Mouse (Mus musculus) embryonic facial prominence, embryonic 11.5 days (tissue): ENCODE measurements around the gene Atl2. TPM values are rescaled to one million over a fixed set of nuclear protein-coding genes. Genes with fewer than 3 reads are reported as not detected.

Experiments used
- ATAC-seq: fragments of 200-750 bp; cut with Nextera tagmentation; replicated peaks from 2 replicates; pipeline ENCODE4 v1.8.0; 2017; ENCODE audit warnings: low read depth; ENCODE audit not compliant: insufficient number of reproducible peaks, low FRiP score, low TSS enrichment
- DNase-seq: peaks from one replicate; pipeline ENCODE4 v3.0.0-alpha.2; 2015; ENCODE audit warnings: low spot score
- H3K27ac ChIP-seq: fragments of 300-500 bp; sonication (generic); replicated peaks from 2 replicates; pipeline ENCODE4 v1.5.1; 2014; ENCODE audit warnings: mild to moderate bottlenecking, low read depth, low read length, control low read depth
- H3K27me3 ChIP-seq: fragments of 300-500 bp; sonication (generic); 2 replicates; pipeline ENCODE4 v1.6.1; 2014; ENCODE audit warnings: mild to moderate bottlenecking, low read length, moderate library complexity, mixed read lengths; ENCODE audit not compliant: control insufficient read depth, insufficient read depth
- H3K36me3 ChIP-seq: fragments of 300-500 bp; sonication (generic); replicated peaks from 2 replicates; pipeline ENCODE4 v1.6.1; 2014; ENCODE audit warnings: low read depth, mild to moderate bottlenecking, low read length, moderate library complexity, mixed read lengths; ENCODE audit not compliant: control insufficient read depth, insufficient read depth
- H3K4me1 ChIP-seq: fragments of 300-500 bp; sonication (generic); 2 replicates; pipeline ENCODE4 v1.6.1; 2014; ENCODE audit warnings: low read length, mixed read lengths; ENCODE audit not compliant: control insufficient read depth, insufficient read depth
- H3K4me2 ChIP-seq: fragments of 300-500 bp; sonication (generic); 2 replicates; pipeline ENCODE4 v1.6.1; 2014; ENCODE audit warnings: low read depth, mild to moderate bottlenecking, control low read depth, low read length, moderate library complexity
- H3K4me3 ChIP-seq: fragments of 300-500 bp; sonication (generic); 2 replicates; pipeline ENCODE4 v1.5.1; 2014; ENCODE audit warnings: low read depth, low read length, control low read depth
- H3K9ac ChIP-seq: fragments of 300-500 bp; sonication (generic); replicated peaks from 2 replicates; pipeline ENCODE4 v1.6.1; 2014; ENCODE audit warnings: mild to moderate bottlenecking, control low read depth, low read length
- H3K9me3 ChIP-seq: fragments of 300-500 bp; sonication (generic); replicated peaks from 2 replicates; pipeline ENCODE4 v1.6.1; 2016; ENCODE audit warnings: mild to moderate bottlenecking, low read length, inconsistent platforms, mixed read lengths; ENCODE audit not compliant: control insufficient read depth
- WGBS: fragments of 180-500 bp; shearing (Covaris S2); extraction: QIAGEN DNeasy Blood & Tissue Kit; methylation state at CpG from one replicate; pipeline ENCODE4 v1.1.7; 2014; 5-methylcytosine and 5-hydroxymethylcytosine counted together
- polyA plus RNA-seq: library from polyadenylated mRNA; unstranded; fragments of >200 nt; fragmentation: Nextera tagmentation; extraction: Ambion mirVana; gene quantifications from 2 replicates; pipeline ENCODE4 v1.2.1, GENCODE M21; 2014

Atl2 gene
- polyA plus RNA-seq: 35.8 and 39.0 TPM in 2 replicates

DNA sequence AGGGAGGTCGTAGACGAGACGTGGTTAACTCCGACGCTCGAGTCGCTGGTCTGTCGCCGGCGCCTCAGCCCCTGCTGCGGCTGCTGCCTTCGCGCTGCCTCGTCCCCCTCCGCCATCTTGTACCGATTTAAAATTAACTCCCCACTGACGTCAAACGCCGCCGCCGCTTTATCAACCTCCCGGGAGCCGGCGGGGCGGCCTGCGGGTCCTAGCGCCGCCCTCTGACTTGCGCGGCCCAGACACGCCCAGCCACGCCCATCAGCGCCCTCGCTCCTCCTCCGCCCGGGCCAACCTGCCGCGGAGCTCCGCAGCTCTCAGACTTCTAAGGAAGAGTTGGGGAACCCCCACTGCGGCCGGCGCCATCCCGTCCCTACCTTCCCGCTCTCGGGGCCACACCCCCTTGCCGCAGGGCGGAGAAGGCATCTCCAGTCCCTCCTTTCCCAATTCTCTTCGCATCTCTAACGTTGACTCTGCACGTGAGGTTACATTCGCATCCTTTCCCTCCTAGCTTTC lies at the start of gene Atl2:
Gene Atl2, minus strand, starts transcription at position 213 of the 513 bp plus-strand sequence.
- WGBS: under 1% methylated on average over 51 of the region's 51 CpGs
- Histone ChIP-seq H3K9ac (peak within 1 kb of the TSS; percentile 92), H3K4me1 (no peaks in the 10 kb centered on the region), H3K4me2 (peak within 1 kb of the TSS; percentile 83), H3K9me3 (no peaks in the 10 kb centered on the region), H3K27ac (peak within 1 kb of the TSS; percentile 92), H3K4me3 (peak within 1 kb of the TSS; percentile 95), H3K36me3 (no peaks in the 10 kb centered on the region), H3K27me3 (no peaks in the 10 kb centered on the region)
- ATAC-seq: peak; percentile 89
- DNase-seq: peak; percentile 98

DNA sequence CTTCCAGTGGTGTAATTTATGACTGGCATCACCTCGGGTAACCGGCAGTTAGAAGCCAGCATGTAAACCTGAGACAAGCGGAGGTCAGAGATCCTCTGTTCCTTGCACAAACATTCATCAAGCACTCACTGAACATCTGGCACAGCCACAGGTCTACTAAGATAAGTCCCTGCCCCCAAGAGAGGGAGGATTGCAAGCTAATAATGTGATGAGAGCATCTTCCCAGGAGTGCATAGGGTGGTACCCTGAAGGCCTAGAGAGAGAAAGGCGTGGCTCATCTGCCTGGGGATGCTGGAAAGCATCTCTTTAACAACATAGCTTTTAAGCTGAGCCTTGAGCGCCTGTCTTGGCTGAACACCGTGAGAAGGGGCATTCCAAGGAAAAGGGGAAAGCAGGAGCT lies 48.9 kb upstream of the Atl2 start:
- ATAC-seq: no peak
- Histone ChIP-seq H3K27ac (no peak overlapping the region), H3K4me1 (no peaks in the 10 kb centered on the region), H3K27me3 (no peaks in the 10 kb centered on the region), H3K4me2 (no peak overlapping the region), H3K4me3 (no peak overlapping the region), H3K36me3 (no peaks in the 10 kb centered on the region), H3K9me3 (no peaks in the 10 kb centered on the region), H3K9ac (no peak overlapping the region)
- no peak for DNase-seq
- 66% methylated on average over 6 of the region's 6 CpGs for WGBS

DNA sequence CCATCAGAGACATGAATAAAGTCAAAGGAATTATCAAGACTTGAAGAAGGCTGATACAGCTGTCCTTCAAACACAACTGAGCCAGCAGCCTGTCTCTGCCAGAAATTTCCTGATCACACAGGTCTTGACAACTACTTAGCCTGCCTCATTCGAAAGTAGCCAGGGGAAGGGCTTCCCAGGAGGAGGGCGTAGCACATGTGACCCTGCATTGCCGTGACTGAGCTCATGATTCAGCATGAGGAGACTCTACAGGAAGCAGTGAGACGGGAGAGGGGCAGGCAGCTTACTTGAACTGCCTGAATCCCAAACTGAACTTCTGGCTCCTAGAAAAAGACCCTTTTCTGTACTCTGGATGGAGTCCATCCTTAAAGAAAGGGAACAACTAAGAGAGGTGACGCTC lies 46.5 kb upstream of the Atl2 start:
- no peaks in the 10 kb centered on the region for H3K4me1 ChIP-seq
- no peak overlapping the region for H3K9ac ChIP-seq
- H3K9me3 ChIP-seq: no peaks in the 10 kb centered on the region
- 66% methylated on average over 5 of the region's 5 CpGs for WGBS
- DNase-seq (no peak), ATAC-seq (no peak)
- no peak overlapping the region for H3K4me3 ChIP-seq
- H3K36me3 ChIP-seq: no peaks in the 10 kb centered on the region
- no peaks in the 10 kb centered on the region for H3K27me3 ChIP-seq
- no peak overlapping the region for H3K27ac ChIP-seq
- no peak overlapping the region for H3K4me2 ChIP-seq

DNA sequence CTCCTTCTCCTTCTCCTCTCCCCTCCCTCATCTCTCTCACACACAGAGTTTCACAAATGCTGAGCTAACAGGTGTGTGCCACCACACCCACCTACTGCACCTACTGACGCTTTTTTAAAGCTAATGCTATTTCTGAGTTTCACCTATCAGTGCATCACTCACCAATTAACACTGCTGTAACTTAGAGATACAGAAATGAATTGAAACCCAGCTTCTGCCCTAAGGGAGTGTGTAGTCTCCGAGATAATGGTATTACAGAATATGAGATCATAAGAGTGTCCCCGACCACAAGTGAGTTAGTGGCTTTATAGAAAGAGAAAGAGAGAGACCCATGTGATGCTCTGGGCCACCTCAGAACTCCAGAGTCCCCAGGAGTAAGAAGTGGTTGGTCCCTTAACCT lies 43.2 kb upstream of the Atl2 start:
- 79% methylated on average over 3 of the region's 3 CpGs for WGBS
- no peak for DNase-seq
- no peaks in the 10 kb centered on the region for H3K36me3 ChIP-seq
- no peak overlapping the region for H3K4me2 ChIP-seq
- no peak overlapping the region for H3K27ac ChIP-seq
- no peaks in the 10 kb centered on the region for H3K27me3 ChIP-seq
- H3K4me3 ChIP-seq: no peak overlapping the region
- ATAC-seq: no peak
- H3K4me1 ChIP-seq: no peaks in the 10 kb centered on the region
- no peak overlapping the region for H3K9ac ChIP-seq
- H3K9me3 ChIP-seq: no peaks in the 10 kb centered on the region

DNA sequence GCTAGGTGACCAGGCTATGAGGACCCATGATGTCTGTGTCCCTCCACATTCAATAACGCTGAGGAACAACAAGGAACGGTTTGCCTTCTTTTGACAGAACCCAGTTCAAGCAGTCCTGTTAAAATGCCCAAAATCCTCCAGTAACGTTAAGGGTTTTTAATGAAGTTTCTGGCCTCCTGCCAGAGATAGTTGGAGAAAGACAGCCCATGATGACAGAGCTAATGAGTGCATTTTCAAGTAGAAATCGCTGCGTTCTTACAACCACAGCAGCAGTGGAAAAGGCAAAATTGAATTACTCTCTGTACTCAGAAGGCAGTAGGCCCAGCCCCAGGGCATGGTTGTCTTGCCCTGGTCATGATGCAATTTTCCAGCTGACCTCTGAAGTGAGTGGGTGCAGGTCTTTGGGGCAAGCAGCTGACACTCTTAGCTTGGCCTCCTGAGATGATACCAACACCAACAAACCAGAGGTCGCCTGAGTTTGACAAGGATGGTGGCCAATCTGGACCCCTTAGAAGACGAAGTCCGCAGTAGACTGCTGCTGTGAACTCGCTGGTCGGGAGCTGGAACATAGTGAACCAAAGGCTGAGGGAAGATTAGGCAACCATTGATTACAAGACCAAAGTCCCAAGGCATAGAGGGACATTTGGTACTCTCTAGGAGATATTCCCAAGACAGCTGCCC lies 42.1 kb upstream of the Atl2 start:
- no peaks in the 10 kb centered on the region for H3K4me1 ChIP-seq
- ATAC-seq: no peak
- H3K36me3 ChIP-seq: no peaks in the 10 kb centered on the region
- H3K27me3 ChIP-seq: no peaks in the 10 kb centered on the region
- H3K9me3 ChIP-seq: no peaks in the 10 kb centered on the region
- DNase-seq: no peak
- H3K4me2 ChIP-seq: no peak overlapping the region
- no peak overlapping the region for H3K27ac ChIP-seq
- no peak overlapping the region for H3K9ac ChIP-seq
- 77% methylated on average over 10 of the region's 10 CpGs for WGBS
- H3K4me3 ChIP-seq: no peak overlapping the region

DNA sequence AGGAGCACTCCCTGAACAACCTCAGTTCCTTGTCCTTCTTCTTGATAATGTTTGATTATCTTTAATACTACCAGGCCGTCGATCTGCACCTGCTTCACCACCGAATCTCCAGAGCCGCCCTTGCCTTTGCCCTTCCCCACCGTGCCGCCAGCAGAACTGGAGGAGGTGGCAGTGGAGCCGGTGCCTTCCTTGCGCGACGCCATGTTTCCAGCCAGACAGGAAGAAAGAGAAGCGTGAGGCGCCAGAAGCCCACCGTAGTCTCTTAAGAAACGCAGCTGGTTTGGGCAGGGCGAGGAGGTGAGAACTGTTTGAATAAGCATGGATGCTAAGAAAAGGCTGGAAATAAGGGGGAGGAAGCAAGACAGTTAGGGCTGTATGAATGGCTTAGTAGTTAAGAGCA lies 38.4 kb upstream of the Atl2 start:
- H3K9ac ChIP-seq: no peak overlapping the region
- no peak overlapping the region for H3K4me3 ChIP-seq
- H3K4me2 ChIP-seq: no peak overlapping the region
- H3K36me3 ChIP-seq: no peaks in the 10 kb centered on the region
- no peak overlapping the region for H3K27ac ChIP-seq
- no peaks in the 10 kb centered on the region for H3K9me3 ChIP-seq
- H3K4me1 ChIP-seq: no peaks in the 10 kb centered on the region
- no peak for DNase-seq
- no peak for ATAC-seq
- no peaks in the 10 kb centered on the region for H3K27me3 ChIP-seq
- 88% methylated on average over 15 of the region's 15 CpGs for WGBS

DNA sequence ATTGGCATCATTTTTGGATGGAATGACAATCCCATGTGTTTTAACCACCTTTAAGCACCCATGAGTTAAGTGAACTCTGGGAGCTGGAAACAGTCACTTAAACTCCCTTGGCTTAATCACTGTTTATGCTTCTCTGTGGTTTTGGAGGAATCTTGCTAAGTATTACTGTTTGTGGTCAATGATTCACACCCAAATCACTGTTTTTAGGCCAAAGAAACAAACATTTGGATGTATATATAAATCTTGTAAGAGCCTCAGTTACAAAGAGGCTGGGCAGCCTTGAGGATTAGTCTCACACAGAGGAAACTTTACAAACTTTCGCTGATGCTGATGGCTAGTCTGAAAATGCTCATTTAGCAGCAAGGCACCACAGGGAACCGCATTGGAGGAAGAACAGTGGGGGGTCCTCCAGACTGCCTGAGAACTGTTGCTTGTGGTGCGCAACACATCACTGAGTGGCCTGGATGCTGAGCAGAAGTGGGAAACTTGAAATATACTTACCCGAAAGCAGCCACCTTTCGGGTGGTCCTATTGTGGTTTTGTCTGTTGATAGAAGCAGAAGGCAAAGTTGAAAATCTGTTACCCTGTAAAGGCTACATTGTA lies 36.9 kb upstream of the Atl2 start:
- 60% methylated on average over 5 of the region's 5 CpGs for WGBS
- Histone ChIP-seq H3K4me2 (no peak overlapping the region), H3K4me1 (no peaks in the 10 kb centered on the region), H3K27ac (no peak overlapping the region), H3K9ac (no peak overlapping the region), H3K4me3 (no peak overlapping the region), H3K36me3 (no peaks in the 10 kb centered on the region), H3K9me3 (no peaks in the 10 kb centered on the region), H3K27me3 (no peaks in the 10 kb centered on the region)
- DNase-seq: no peak
- no peak for ATAC-seq

DNA sequence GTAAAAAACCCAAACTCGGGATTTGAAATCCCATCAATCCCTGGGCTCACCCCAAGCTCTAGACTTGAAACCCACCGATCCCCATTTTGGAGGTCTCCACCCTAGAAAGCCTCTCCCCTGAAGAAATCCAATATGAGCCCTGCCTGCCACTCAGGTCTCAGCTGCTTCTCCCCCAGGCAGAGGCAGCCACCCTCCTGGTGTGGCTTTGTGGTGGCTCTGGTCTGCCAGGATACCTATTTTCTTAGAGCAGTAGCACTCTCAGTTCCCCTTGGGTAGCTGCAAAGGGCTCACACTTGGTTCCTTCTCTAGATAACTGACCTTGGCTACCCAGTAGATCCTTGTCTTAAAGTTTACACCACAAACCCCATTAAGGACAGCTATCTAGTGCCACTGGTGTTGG lies 31.2 kb upstream of the Atl2 start:
- H3K4me1 ChIP-seq: no peaks in the 10 kb centered on the region
- no peaks in the 10 kb centered on the region for H3K27me3 ChIP-seq
- DNase-seq (no peak), ATAC-seq (no peak)
- no peaks in the 10 kb centered on the region for H3K36me3 ChIP-seq
- H3K9ac ChIP-seq: no peak overlapping the region
- WGBS: 83% methylated on average over 2 of the region's 2 CpGs
- no peak overlapping the region for H3K4me2 ChIP-seq
- no peak overlapping the region for H3K4me3 ChIP-seq
- no peak overlapping the region for H3K27ac ChIP-seq
- no peaks in the 10 kb centered on the region for H3K9me3 ChIP-seq
